Mouse (Mus musculus): Measurements from ENCODE around the gene March1. TPM values are rescaled to one million over a fixed set of nuclear protein-coding genes. Genes with fewer than 3 reads are reported as not detected.

March1 gene
- polyA plus RNA-seq, 1 experiment from 2014 or later, result 0.90 TPM

DNA sequence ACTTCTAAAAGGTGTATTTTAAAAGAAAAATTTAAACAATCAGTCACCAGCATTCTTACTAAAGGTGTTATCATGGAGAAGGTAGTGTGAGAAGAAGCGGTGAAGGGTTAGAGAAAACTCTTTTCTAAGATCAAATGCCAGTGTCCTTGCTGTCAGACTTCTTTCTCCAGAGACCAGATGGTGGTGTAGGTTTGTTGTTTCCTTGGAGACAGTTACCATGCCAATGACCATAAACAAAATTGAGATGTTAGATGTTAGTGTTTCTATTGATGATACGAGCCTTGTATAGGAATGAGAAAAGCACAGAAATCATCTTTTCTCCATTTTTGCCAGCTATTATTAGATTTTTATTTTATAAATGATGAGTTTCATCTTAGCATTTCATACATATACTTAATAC, 158.1 kb downstream of the March1 start:
- Histone ChIP-seq H3K9ac (no peak overlapping the region), H3K36me3 (no peaks in the 10 kb centered on the region), H3K27me3 (no peaks in the 10 kb centered on the region), H3K9me3 (no peaks in the 10 kb centered on the region), H3K4me3 (no peak overlapping the region), H3K4me2 (replicated peaks) (no peak overlapping the region), H3K4me1 (no peaks in the 10 kb centered on the region), H3K27ac (no peak overlapping the region)
- no peak for ATAC-seq (ENCODE audit: insufficient number of reproducible peaks, insufficient read depth, low FRiP score, low TSS enrichment)
- 74% methylated on average over 2 of the region's 2 CpGs for WGBS

DNA sequence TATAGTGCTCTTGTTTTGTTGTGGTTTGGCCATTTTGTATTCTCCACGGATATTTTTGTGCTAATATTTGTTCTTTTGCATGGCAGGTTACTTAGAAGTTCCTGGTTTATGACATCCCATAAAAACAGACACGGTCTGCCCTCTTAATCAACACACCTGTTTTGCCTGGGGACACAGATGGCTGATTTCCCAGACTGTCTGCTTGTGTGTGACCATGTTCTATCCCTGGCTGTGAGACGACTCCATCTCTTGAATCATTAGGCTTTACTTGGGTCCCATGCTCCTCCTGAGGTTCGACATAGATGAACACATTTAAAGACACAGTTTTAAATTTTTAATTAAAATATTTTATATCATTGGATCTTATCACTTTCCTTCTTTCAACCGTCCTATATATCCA, 163.5 kb downstream of the March1 start:
- WGBS, result 67% methylated on average over 5 of the region's 5 CpGs
- no peak overlapping the region for H3K9ac ChIP-seq
- H3K4me3 ChIP-seq, result no peak overlapping the region
- H3K9me3 ChIP-seq, result no peaks in the 10 kb centered on the region
- H3K36me3 ChIP-seq, result no peaks in the 10 kb centered on the region
- H3K27me3 ChIP-seq, result no peaks in the 10 kb centered on the region
- H3K27ac ChIP-seq, result no peak overlapping the region
- H3K4me1 ChIP-seq, result no peaks in the 10 kb centered on the region
- no peak for ATAC-seq (ENCODE audit: insufficient number of reproducible peaks, insufficient read depth, low FRiP score, low TSS enrichment)
- no peak overlapping the region for H3K4me2 ChIP-seq (replicated peaks)

DNA sequence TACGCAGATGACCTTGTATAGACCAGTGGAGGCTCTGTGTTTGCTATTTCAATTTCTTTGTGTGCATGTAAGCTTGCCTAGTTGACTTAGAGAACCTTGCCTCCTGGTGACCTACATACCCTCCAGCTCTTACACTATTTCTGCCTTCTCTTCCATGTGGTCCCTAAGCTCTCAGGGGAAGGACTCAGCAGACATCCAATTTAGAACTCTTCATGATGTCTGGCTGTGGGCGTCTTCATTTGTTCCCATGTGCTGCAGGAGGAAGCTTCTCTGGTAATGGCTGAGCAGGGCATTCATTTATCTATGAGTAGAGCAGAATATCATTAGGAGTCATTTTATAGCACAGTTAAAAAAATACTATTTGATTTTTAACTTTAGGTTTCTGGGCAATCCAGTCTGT, 195.3 kb downstream of the March1 start:
- ATAC-seq (ENCODE audit: insufficient number of reproducible peaks, insufficient read depth, low FRiP score, low TSS enrichment), result no peak
- H3K36me3 ChIP-seq, result no peaks in the 10 kb centered on the region
- no peaks in the 10 kb centered on the region for H3K4me1 ChIP-seq
- H3K9ac ChIP-seq, result no peak overlapping the region
- H3K9me3 ChIP-seq, result no peaks in the 10 kb centered on the region
- no peak overlapping the region for H3K27ac ChIP-seq
- 77% methylated on average over 2 of the region's 2 CpGs for WGBS
- H3K4me2 ChIP-seq (replicated peaks), result no peak overlapping the region
- no peak overlapping the region for H3K4me3 ChIP-seq
- no peaks in the 10 kb centered on the region for H3K27me3 ChIP-seq

- Histone ChIP-seq H3K9ac (no peak overlapping the region), H3K27me3 (no peaks in the 10 kb centered on the region), H3K4me3 (no peak overlapping the region), H3K4me2 (replicated peaks) (no peak overlapping the region), H3K4me1 (no peaks in the 10 kb centered on the region), H3K27ac (no peak overlapping the region), H3K9me3 (no peaks in the 10 kb centered on the region), H3K36me3 (no peaks in the 10 kb centered on the region)
- ATAC-seq (ENCODE audit: insufficient number of reproducible peaks, insufficient read depth, low FRiP score, low TSS enrichment), result no peak
- WGBS, result 79% methylated on average over 3 of the region's 3 CpGs
Observed at GRCm38 (mm10) chr8:65922294-65923019, 304.8 kb downstream of the March1 start.

- ATAC-seq (ENCODE audit: insufficient number of reproducible peaks, insufficient read depth, low FRiP score, low TSS enrichment), result no peak
- 56% methylated on average over 5 of the region's 5 CpGs for WGBS
Observed at GRCm38 (mm10) chr8:65956948-65957347, 339.2 kb downstream of the March1 start.

GRCm38 (mm10) chr8:65957492-65957891, 339.8 kb downstream of the March1 start:
- Histone ChIP-seq H3K4me3 (no peak overlapping the region), H3K4me1 (no peaks in the 10 kb centered on the region), H3K9me3 (no peaks in the 10 kb centered on the region), H3K27ac (no peak overlapping the region), H3K4me2 (replicated peaks) (no peak overlapping the region), H3K9ac (no peak overlapping the region), H3K36me3 (no peaks in the 10 kb centered on the region), H3K27me3 (no peaks in the 10 kb centered on the region)
- ATAC-seq (ENCODE audit: insufficient number of reproducible peaks, insufficient read depth, low FRiP score, low TSS enrichment), result no peak

More at GRCm38 (mm10) chr8:65956948-65957347, 339.2 kb downstream of the March1 start:
- H3K27me3 ChIP-seq, result no peaks in the 10 kb centered on the region
- H3K9ac ChIP-seq, result no peak overlapping the region
- no peak overlapping the region for H3K4me2 ChIP-seq (replicated peaks)
- H3K9me3 ChIP-seq, result no peaks in the 10 kb centered on the region
- no peak overlapping the region for H3K27ac ChIP-seq
- H3K36me3 ChIP-seq, result no peaks in the 10 kb centered on the region
- no peaks in the 10 kb centered on the region for H3K4me1 ChIP-seq
- H3K4me3 ChIP-seq, result no peak overlapping the region

DNA sequence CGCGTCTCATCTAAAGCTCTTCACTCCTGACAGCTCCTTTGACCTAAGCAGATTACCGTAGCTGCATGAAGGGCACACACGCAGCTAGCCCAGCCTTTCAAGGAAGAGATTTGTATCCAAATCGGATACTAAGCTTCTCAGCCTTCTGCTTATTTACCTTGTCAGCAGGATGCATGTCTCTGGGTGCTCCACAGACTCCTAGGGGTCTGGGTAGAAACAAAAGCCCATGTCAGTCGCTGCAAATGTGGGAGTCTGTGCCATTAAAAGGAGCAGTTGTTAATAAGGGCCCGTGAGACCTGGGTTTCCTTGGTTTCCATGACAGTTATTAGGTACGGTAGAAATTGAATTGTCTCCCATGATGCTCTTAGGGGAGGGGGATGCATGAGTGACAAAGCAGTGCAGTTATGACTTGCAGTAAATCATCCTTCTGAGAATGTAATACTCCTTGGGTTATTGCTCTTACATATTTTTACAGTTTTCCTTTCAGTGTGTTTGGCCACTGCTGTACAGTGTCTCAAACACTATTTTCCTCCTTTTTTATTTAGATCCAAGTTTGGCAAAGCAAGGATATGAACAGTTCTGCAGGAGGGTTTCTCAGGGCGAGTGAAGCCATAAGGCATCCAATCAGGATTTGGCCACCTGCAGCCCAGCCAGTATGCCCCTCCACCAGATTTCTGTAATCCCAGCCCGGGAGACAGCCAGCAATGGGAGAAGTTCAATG, 349.0 kb downstream of the March1 start:
- no peak overlapping the region for H3K4me3 ChIP-seq

DNA sequence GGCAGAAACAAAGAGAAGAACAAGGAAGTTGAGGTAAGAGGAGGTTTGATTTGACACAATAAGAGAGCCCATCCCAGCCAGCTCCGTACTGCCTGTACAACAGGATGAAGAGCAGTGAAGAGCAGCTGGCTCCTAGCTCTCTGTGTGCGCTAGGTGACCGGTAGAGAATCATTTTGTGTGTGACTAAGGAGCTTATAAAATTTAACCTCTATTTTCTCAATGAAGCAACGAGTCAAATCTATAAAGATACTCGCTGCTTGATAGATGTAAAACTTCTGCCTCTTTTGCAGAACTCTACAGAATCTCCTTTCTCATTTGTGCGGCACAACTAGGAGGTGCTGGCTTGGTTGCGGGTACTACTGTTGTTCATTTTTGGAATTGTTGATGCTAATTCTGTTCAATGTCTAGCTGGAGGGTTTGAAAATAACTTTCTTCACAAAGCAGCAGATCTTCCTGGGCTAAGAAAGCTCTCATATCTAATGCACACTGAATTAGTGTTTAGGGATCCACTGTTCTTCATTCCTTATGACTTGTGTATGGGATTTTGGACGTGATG, 349.6 kb downstream of the March1 start:
- H3K9ac ChIP-seq, result no peak overlapping the region
- no peaks in the 10 kb centered on the region for H3K4me1 ChIP-seq
- no peaks in the 10 kb centered on the region for H3K9me3 ChIP-seq
- ATAC-seq (ENCODE audit: insufficient number of reproducible peaks, insufficient read depth, low FRiP score, low TSS enrichment), result no peak
- no peaks in the 10 kb centered on the region for H3K36me3 ChIP-seq
- H3K27ac ChIP-seq, result no peak overlapping the region
- H3K27me3 ChIP-seq, result no peaks in the 10 kb centered on the region
- H3K4me2 ChIP-seq (replicated peaks), result no peak overlapping the region
- H3K4me3 ChIP-seq, result no peak overlapping the region
- 65% methylated on average over 8 of the region's 8 CpGs for WGBS

More for the DNA sequence above, 349.0 kb downstream of the March1 start:
- Histone ChIP-seq H3K4me1 (no peaks in the 10 kb centered on the region), H3K27ac (no peak overlapping the region), H3K4me2 (replicated peaks) (no peak overlapping the region), H3K36me3 (no peaks in the 10 kb centered on the region), H3K9me3 (no peaks in the 10 kb centered on the region), H3K27me3 (no peaks in the 10 kb centered on the region), H3K9ac (no peak overlapping the region)
- 4% methylated on average over 10 of the region's 10 CpGs for WGBS
- ATAC-seq (ENCODE audit: insufficient number of reproducible peaks, insufficient read depth, low FRiP score, low TSS enrichment), result no peak

DNA sequence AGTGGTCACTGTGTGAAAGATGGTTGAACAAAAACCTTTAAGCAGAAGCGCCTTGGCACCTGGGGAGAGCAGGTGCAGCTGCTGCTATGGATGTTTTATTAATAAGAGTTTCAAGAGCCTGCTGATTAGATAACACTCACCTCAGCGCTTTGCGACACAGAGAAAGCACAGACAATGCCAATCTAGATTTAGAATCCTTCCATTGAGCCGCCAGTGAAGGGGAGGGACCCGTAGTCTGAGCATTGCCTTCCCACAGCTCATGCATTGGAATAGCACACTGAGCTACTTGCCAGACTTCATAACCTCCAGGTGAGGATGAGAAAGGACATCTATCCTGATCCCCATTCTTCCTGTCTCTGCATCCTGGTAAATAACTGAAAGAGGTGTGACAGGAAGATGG, 359.2 kb downstream of the March1 start:
- WGBS, result 73% methylated on average over 5 of the region's 5 CpGs
- H3K4me2 ChIP-seq (replicated peaks), result no peak overlapping the region
- no peak for ATAC-seq (ENCODE audit: insufficient number of reproducible peaks, insufficient read depth, low FRiP score, low TSS enrichment)

GRCm38 (mm10) chr8:65982039-65982438, 364.3 kb downstream of the March1 start:
- H3K9me3 ChIP-seq, result no peaks in the 10 kb centered on the region
- no peak overlapping the region for H3K4me3 ChIP-seq
- ATAC-seq (ENCODE audit: insufficient number of reproducible peaks, insufficient read depth, low FRiP score, low TSS enrichment), result no peak
- H3K27me3 ChIP-seq, result no peaks in the 10 kb centered on the region
- no peaks in the 10 kb centered on the region for H3K36me3 ChIP-seq
- H3K27ac ChIP-seq, result no peak overlapping the region
- no peak overlapping the region for H3K4me2 ChIP-seq (replicated peaks)
- no peaks in the 10 kb centered on the region for H3K4me1 ChIP-seq
- 74% methylated on average over 2 of the region's 2 CpGs for WGBS
- no peak overlapping the region for H3K9ac ChIP-seq

More for the DNA sequence above, 359.2 kb downstream of the March1 start:
- H3K27me3 ChIP-seq, result no peaks in the 10 kb centered on the region
- no peaks in the 10 kb centered on the region for H3K4me1 ChIP-seq
- H3K27ac ChIP-seq, result no peak overlapping the region
- no peak overlapping the region for H3K9ac ChIP-seq
- H3K4me3 ChIP-seq, result no peak overlapping the region
- no peaks in the 10 kb centered on the region for H3K36me3 ChIP-seq
- no peaks in the 10 kb centered on the region for H3K9me3 ChIP-seq

DNA sequence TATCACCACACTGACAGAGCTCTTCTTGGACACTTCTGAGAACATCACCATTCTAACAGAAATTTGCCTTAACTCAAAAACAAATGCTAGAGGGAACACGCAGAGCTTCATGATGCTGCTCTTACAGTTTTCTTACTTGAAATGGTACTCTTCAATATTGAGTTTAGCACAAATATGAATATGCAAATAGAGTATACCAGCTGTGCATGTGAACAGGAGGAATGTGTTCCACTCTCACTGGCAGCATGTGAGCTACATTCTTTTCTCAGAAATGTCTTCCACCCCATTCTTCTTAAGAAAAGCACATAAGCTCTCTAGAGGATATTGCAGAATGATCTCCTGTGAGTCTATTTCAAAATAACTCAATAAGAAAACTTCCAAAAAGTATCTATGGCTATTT, 370.0 kb downstream of the March1 start:
- 81% methylated on average over 1 of the region's 1 CpGs for WGBS
- Histone ChIP-seq H3K9me3 (no peaks in the 10 kb centered on the region), H3K36me3 (no peaks in the 10 kb centered on the region), H3K27ac (no peak overlapping the region), H3K9ac (no peak overlapping the region), H3K4me2 (replicated peaks) (no peak overlapping the region), H3K4me1 (no peaks in the 10 kb centered on the region), H3K27me3 (no peaks in the 10 kb centered on the region), H3K4me3 (no peak overlapping the region)
- ATAC-seq (ENCODE audit: insufficient number of reproducible peaks, insufficient read depth, low FRiP score, low TSS enrichment), result no peak

DNA sequence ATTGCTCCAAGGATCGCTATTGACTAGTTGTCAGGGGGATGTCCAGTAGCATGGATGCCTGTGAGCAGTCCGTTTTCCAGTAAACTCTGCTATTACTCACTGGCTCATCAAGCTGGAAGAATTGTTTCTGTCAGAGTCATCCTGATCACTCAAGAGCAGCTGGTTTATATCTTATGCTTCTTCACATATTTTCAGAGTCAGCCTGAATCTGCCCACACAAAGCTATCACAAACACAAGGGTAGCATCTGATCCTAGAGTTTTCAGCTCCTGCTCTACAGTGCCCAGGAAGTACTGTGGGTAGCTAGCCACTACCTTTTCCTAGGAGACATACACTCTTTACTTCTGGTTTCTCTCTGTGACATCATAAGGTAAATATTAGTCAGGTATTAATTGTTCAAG, 405.1 kb downstream of the March1 start:
- Histone ChIP-seq H3K36me3 (no peaks in the 10 kb centered on the region), H3K27me3 (no peaks in the 10 kb centered on the region), H3K9me3 (no peaks in the 10 kb centered on the region), H3K27ac (no peak overlapping the region), H3K4me1 (no peaks in the 10 kb centered on the region), H3K4me3 (no peak overlapping the region), H3K4me2 (replicated peaks) (no peak overlapping the region), H3K9ac (no peak overlapping the region)
- no peak for ATAC-seq (ENCODE audit: insufficient number of reproducible peaks, insufficient read depth, low FRiP score, low TSS enrichment)
- WGBS, result 86% methylated on average over 2 of the region's 2 CpGs
